Mouse (Mus musculus): ENCODE measurements around the gene Asic1. TPM values are rescaled to one million over a fixed set of nuclear protein-coding genes. Genes with fewer than 3 reads are reported as not detected.
A peak's percentile ranks its signal among the peaks of the same experiment; 100 is the strongest.
"Not testable (repeated sequence)": the region's sequence is repeated elsewhere in the genome, so short reads cannot be mapped to it uniquely, and the experiment has no call there.

The Asic1 gene
- total and polyA plus RNA-seq, 3 experiments, result 0.08 to 1.0 TPM; not detected in 1

- TF ChIP-seq USF2 (IDR thresholded peaks at IDR 0.05; ENCODE audit: borderline replicate concordance in 1 of 2, insufficient read depth in 1 of 2, low read depth in 1 of 2, low read length in 2 of 2), result no peak
- TF ChIP-seq USF1 (IDR thresholded peaks at IDR 0.05; ENCODE audit: low read depth, low read length), result no peak
- TF ChIP-seq MAX (IDR thresholded peaks at IDR 0.05; ENCODE audit: low read length), result no peak
- TF ChIP-seq CTCF (IDR thresholded peaks at IDR 0.05 in 2 of 3, conservative IDR thresholded peaks at IDR 0.05 in 1 of 3; ENCODE audit: control insufficient read depth in 1 of 3, insufficient read depth in 1 of 3, low read depth in 2 of 3, low read length in 3 of 3, poor library complexity in 1 of 3, severe bottlenecking in 1 of 3), result no peak
- TF ChIP-seq UBTF (IDR thresholded peaks at IDR 0.05; ENCODE audit: borderline replicate concordance, insufficient read depth, low read depth, low read length), result no peak
- TF ChIP-seq HCFC1 (IDR thresholded peaks at IDR 0.05; ENCODE audit: low read depth, low read length), result no peak
- TF ChIP-seq TAL1 (IDR thresholded peaks at IDR 0.05; ENCODE audit: low read length), result no peak
- TF ChIP-seq RAD21 (IDR thresholded peaks at IDR 0.05; ENCODE audit: low read depth, low read length), result no peak
- no peak for TF ChIP-seq MYB (IDR thresholded peaks at IDR 0.05; ENCODE audit: low read depth, low read length)
- no peak for TF ChIP-seq ZKSCAN1 (IDR thresholded peaks at IDR 0.05; ENCODE audit: low read depth, low read length)
- no peak for TF ChIP-seq ELF1 (IDR thresholded peaks at IDR 0.05; ENCODE audit: low read depth, low read length)
- TF ChIP-seq POLR2AphosphoS2 (IDR thresholded peaks at IDR 0.05; ENCODE audit: low read length), result no peak
- no peak for TF ChIP-seq MAZ (IDR thresholded peaks at IDR 0.05; ENCODE audit: low read depth, low read length)
- Histone ChIP-seq H3K79me2 (ENCODE audit: control insufficient read depth, insufficient read depth, low read length, poor library complexity) (peaks cover 4% of the 10 kb centered on the region; the same call in 1 of the 2 replicates), H3K4me1 (ENCODE audit: control insufficient read depth in 1 of 2, insufficient read depth in 2 of 2, low read length in 2 of 2) (peaks cover 0 to 22% of the 10 kb centered on the region in 2 experiments; a peak in 3 of 4 replicates), H3K9ac (ENCODE audit: control insufficient read depth, low read depth, low read length, poor library complexity, severe bottlenecking) (no peak overlapping the region), H3K36me3 (ENCODE audit: control insufficient read depth in 1 of 2, insufficient read depth in 2 of 2, low read length in 2 of 2) (peaks cover 0 to 10% of the 10 kb centered on the region in 2 experiments; a peak in 1 of 4 replicates), H3K4me3 (ENCODE audit: control insufficient read depth in 1 of 2, insufficient read depth in 1 of 2, low read depth in 2 of 2, low read length in 2 of 2) (no peak overlapping the region), H3K27me3 (ENCODE audit: control insufficient read depth in 1 of 2, insufficient read depth in 2 of 2, low read length in 2 of 2) (peaks cover 0 to 2% of the 10 kb centered on the region in 2 experiments; a peak in 3 of 4 replicates), H3K9me3 (replicated peaks; ENCODE audit: insufficient read depth, low read length) (no peaks in the 10 kb centered on the region), H3K27ac (ENCODE audit: control insufficient read depth, low read depth, low read length) (no peak overlapping the region)
- no peak for DNase-seq (ENCODE audit: low read depth, low spot score)
These were observed 30.3 kb downstream of the Asic1 start for GRCm38 (mm10) chr15:99700219-99701106.

- DNase-seq (ENCODE audit: low read depth, low spot score); H3K9me3 ChIP-seq (replicated peaks; ENCODE audit: insufficient read depth, low read length); H3K27ac ChIP-seq (ENCODE audit: control insufficient read depth, low read depth, low read length); H3K27me3 ChIP-seq (ENCODE audit: control insufficient read depth in 1 of 2, insufficient read depth in 2 of 2, low read length in 2 of 2); H3K79me2 ChIP-seq (ENCODE audit: control insufficient read depth, insufficient read depth, low read length, poor library complexity): not testable (repeated sequence)
- Histone ChIP-seq H3K36me3 (ENCODE audit: control insufficient read depth in 1 of 2, insufficient read depth in 2 of 2, low read length in 2 of 2) (peaks cover 0 to 10% of the 10 kb centered on the region in 2 experiments; a peak in 1 of 4 replicates), H3K4me3 (ENCODE audit: control insufficient read depth in 1 of 2, insufficient read depth in 1 of 2, low read depth in 2 of 2, low read length in 2 of 2) (peak overlapping the region; percentile 38 to 62), H3K4me1 (ENCODE audit: control insufficient read depth in 1 of 2, insufficient read depth in 2 of 2, low read length in 2 of 2) (peaks cover 0 to 22% of the 10 kb centered on the region in 2 experiments; a peak in 3 of 4 replicates), H3K9ac (ENCODE audit: control insufficient read depth, low read depth, low read length, poor library complexity, severe bottlenecking) (peak overlapping the region; percentile 61)
- peak; percentile 78 for TF ChIP-seq TBP (IDR thresholded peaks at IDR 0.05; ENCODE audit: low read depth, low read length)
These were observed 31.5 kb downstream of the Asic1 start for GRCm38 (mm10) chr15:99701640-99701998.

All from MEL (cell line).